Mouse (Mus musculus) splenic B cell, adult 2 months (primary cell): ENCODE data around the gene Mmel1.
A peak's percentile ranks its signal among the peaks of the same experiment; 100 is the strongest.

Experiments used
- DNase-seq: peaks from one replicate; pipeline ENCODE4 v3.0.0-alpha.2; 2011; ENCODE audit warnings: low read depth, low spot score
- H3K27me3 ChIP-seq: 2 replicates; pipeline ENCODE4 v1.6.1; 2012; ENCODE audit warnings: mild to moderate bottlenecking, low read length, moderate library complexity, mixed read lengths; ENCODE audit not compliant: control insufficient read depth, poor library complexity, insufficient read depth, severe bottlenecking
- H3K36me3 ChIP-seq: 2 replicates; pipeline ENCODE4 v1.6.1; 2012; ENCODE audit warnings: mild to moderate bottlenecking, low read length, moderate library complexity, mixed read lengths; ENCODE audit not compliant: control insufficient read depth, poor library complexity, insufficient read depth, severe bottlenecking

The Mmel1 gene

GRCm38 (mm10) chr4:154880730-154881129 is 11.3 kb downstream of the Mmel1 start:
- H3K36me3 ChIP-seq, result no peaks in the 10 kb centered on the region
- DNase-seq, result no peak
- no peaks in the 10 kb centered on the region for H3K27me3 ChIP-seq

- Histone ChIP-seq H3K36me3 (no peaks in the 10 kb centered on the region), H3K27me3 (no peaks in the 10 kb centered on the region)
- peak; percentile 18 for DNase-seq
Measured at GRCm38 (mm10) chr4:154882014-154882659, 12.8 kb downstream of the Mmel1 start.

- DNase-seq, result no peak
- Histone ChIP-seq H3K27me3 (no peaks in the 10 kb centered on the region), H3K36me3 (no peaks in the 10 kb centered on the region)
Measured at GRCm38 (mm10) chr4:154885416-154885815, 16.0 kb downstream of the Mmel1 start.

- H3K36me3 ChIP-seq, result no peaks in the 10 kb centered on the region
- DNase-seq, result no peak
- H3K27me3 ChIP-seq, result no peaks in the 10 kb centered on the region
Measured at GRCm38 (mm10) chr4:154886876-154887592, 17.6 kb downstream of the Mmel1 start.

- DNase-seq, result no peak
- H3K27me3 ChIP-seq, result no peaks in the 10 kb centered on the region
- no peaks in the 10 kb centered on the region for H3K36me3 ChIP-seq
Measured at GRCm38 (mm10) chr4:154887593-154888250, 18.3 kb downstream of the Mmel1 start.

- no peaks in the 10 kb centered on the region for H3K27me3 ChIP-seq
- DNase-seq, result no peak
- no peaks in the 10 kb centered on the region for H3K36me3 ChIP-seq
Measured at GRCm38 (mm10) chr4:154890887-154891286, 21.5 kb downstream of the Mmel1 start.

- Histone ChIP-seq H3K27me3 (no peaks in the 10 kb centered on the region), H3K36me3 (no peaks in the 10 kb centered on the region)
- DNase-seq, result no peak
Measured at GRCm38 (mm10) chr4:154895549-154895948, 26.2 kb downstream of the Mmel1 start.

GRCm38 (mm10) chr4:154897676-154898465 is 28.5 kb downstream of the Mmel1 start:
- Histone ChIP-seq H3K27me3 (no peaks in the 10 kb centered on the region), H3K36me3 (no peaks in the 10 kb centered on the region)
- DNase-seq, result no peak

- Histone ChIP-seq H3K27me3 (no peaks in the 10 kb centered on the region), H3K36me3 (no peaks in the 10 kb centered on the region)
- peak; percentile 93 for DNase-seq
Measured at GRCm38 (mm10) chr4:154898506-154899446, 29.4 kb downstream of the Mmel1 start, which contains the start of gene Fam213b. Gene Fam213b (minus strand): TSS chr4:154899135.

GRCm38 (mm10) chr4:154902371-154902770 is 33.0 kb downstream of the Mmel1 start:
- DNase-seq, result no peak
- Histone ChIP-seq H3K36me3 (no peaks in the 10 kb centered on the region), H3K27me3 (no peaks in the 10 kb centered on the region)

- peak; percentile 93 for DNase-seq
- H3K36me3 ChIP-seq, result no peaks in the 10 kb centered on the region
- no peaks in the 10 kb centered on the region for H3K27me3 ChIP-seq
Measured at GRCm38 (mm10) chr4:154904185-154905071, 35.0 kb downstream of the Mmel1 start.

- Histone ChIP-seq H3K36me3 (no peaks in the 10 kb centered on the region), H3K27me3 (no peaks in the 10 kb centered on the region)
- peak; percentile 79 for DNase-seq
Measured at GRCm38 (mm10) chr4:154907833-154908232, 38.4 kb downstream of the Mmel1 start.

- no peaks in the 10 kb centered on the region for H3K36me3 ChIP-seq
- DNase-seq, result no peak
- no peaks in the 10 kb centered on the region for H3K27me3 ChIP-seq
Measured at GRCm38 (mm10) chr4:154908490-154908889, 39.1 kb downstream of the Mmel1 start.
